Mouse (Mus musculus): ENCODE results near the gene Ddias.
"Not testable (repeated sequence)": the region's sequence is repeated elsewhere in the genome, so short reads cannot be mapped to it uniquely, and the experiment has no call there.

Ddias gene

DNA sequence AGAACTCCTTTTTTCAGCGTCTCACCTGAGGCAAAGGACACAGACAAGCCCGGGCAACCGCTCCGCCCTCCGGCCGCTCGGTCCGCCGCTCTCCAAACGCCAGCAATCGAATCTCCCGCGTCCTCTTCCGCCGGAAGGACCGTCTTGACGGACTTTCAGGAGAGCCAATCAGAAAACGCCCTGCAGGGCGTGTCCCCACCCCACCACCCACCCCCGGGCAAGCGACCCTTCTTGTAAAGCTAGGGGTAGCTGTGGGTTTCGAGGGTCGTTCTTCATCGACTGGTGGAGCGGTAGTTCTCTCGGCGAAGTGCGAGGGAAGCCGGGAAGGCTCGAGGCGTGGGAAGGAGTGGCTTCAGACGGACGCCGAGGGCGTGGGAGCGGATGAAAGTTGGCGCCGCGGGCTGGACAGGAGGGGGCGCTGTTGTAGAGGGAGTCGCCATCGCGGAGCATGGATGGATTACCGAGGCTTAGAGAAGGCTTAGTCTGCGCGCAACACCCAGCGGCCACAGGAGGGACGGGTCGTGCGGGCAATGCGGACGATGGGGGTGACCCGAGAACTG is at the start of gene Ddias, which contains the start of gene Prcp:
Gene Ddias (minus strand): TSS at position 132 of the 560 bp plus-strand sequence.
Gene Prcp (plus strand): TSS at position 355 of the 560 bp plus-strand sequence.
- peak; percentile 88 to 91 for DNase-seq (ENCODE audit: low spot score in 2 of 2)

DNA sequence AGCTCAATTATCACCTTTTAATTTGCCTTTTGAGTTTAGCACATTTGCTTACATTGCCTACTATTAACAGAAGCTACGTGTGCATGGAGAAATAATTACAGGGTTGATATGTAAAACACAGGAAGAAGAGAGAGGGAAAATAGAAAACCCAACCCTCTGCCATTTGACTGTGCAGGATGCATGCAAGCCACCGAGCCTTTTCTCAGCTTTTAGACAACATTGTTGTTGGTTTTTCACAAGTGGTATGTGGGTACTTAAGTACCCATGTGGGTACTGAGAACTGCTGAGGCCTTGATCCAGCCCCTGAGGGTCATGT is 46.8 kb upstream of the Ddias start:
- no peak for DNase-seq (ENCODE audit: low spot score in 2 of 2)

DNA sequence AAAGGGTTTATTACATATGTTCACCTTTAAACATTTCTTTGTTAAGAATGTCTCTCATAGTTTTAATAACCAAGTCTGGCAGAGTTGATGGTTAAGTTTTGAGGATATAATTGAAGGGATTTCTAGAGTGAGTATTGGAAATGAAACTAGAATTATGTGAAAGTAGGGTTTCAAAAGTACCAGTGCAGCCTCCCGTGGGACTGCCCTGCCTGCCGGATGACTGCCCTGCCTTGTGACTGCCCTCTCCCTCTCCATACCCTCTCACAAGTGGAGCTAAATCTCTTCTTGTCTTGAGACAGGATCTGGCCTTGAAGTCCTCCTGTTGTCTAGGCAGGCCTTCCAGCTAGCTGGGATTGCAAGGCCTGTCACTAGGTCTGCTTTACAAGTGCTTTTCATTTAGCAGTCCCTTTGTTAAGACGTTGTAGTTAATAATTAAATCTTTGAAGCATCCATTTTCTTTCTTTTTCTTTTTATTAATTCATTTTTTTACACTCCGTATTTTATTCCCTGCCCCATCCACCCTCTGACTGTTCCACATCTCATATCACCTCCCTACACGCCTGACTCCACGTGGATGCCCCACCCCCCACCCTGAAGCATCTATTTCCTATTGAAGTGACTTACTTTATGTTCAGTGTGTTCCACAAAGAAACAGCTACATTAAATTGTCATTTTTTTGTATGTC is 46.3 kb upstream of the Ddias start:
- no peak for DNase-seq (ENCODE audit: low spot score in 2 of 2)

DNA sequence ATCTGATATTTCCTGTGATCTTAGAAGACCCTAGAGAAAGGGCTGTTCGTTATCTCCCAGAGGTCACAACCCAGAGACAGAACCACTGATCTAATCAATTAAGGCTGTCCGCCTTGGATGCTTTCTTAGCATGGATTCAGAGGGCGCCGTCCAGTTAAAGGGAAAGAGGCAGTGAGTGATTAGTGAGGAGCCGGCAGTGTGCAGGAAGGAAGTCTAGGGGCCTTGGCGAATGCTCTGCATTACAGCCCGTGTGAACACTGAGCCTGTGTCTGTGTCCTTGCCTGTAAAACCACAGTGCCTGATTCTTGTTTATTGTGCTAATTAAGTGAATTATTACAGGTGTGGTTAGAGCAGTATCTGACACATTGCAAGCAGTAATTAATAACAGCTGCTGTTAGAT is 30.2 kb upstream of the Ddias start:
- not testable (repeated sequence) for DNase-seq (ENCODE audit: low spot score in 2 of 2)

DNA sequence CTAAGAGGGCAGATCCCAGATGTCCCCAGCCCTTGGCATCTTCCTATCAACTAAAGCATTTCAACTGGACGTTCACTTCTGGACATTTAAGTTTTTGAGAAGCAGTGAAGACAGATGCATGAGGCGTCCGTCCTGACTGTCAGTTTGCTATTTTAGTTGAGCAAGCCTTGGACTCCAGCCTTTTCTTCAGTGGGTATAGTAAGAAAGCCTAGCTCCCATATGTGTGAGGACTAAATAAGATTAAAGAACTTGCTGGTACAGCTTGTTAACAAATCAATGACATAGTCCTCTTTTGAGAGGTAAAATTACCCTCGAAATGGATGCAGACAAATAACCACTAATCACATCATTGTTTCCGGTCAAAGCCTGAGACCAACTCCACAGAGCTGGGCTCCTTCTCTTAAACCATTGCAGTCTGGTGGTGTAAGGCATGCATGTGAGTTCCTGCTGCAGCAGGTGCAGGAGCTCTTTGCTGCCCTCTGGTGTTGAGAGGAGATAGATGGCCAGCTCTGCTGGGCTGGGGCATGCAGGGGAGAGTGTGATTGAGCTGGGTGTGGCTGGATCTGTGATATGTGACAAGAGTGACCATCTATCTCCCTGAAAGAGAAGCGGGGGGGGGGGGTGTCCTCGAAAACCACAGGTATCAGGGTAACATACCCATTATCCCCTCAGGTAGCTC is 29.5 kb upstream of the Ddias start:
- peak; percentile 60 to 69 for DNase-seq (ENCODE audit: low spot score in 2 of 2)

DNA sequence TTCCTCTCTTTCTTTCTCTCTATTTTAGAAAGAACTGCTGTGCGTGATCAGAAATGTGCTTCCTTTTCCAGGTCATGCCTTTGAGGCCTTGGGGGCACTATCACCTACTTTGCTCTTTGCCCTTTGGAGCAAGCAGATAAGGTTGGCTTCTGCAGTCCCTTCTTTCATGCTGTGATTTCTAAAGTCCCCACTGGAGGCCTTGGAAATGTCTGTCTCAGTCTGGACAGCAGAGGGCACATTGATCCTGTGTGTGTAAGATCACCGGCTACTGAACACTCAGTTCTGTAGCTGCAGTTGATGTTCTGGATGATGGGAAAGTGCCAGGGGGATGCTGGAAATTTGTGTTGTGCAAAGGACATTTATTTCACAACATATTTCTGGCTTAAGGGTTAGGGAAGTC is 23.0 kb upstream of the Ddias start:
- no peak for DNase-seq (ENCODE audit: low spot score in 2 of 2)

DNA sequence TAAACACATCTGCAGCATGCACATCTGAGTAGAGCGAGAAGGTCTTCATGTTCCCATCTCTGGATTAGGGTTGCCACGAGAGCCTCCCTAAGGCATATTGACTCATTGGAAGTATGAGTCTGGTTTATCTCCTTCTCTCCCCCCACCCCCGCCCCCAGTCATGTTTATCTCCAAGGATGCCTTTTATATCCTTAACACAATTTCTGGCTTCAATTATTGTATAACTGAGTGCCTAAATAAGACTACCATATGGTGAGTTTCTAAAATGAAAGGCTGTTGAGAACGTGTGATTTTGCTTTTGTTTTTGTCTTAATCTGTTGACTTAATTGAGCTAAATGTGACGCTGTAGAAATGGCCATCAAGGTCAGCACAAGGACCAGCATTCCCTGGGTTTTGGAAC is 22.0 kb upstream of the Ddias start:
- DNase-seq (ENCODE audit: low spot score in 2 of 2), result no peak

DNA sequence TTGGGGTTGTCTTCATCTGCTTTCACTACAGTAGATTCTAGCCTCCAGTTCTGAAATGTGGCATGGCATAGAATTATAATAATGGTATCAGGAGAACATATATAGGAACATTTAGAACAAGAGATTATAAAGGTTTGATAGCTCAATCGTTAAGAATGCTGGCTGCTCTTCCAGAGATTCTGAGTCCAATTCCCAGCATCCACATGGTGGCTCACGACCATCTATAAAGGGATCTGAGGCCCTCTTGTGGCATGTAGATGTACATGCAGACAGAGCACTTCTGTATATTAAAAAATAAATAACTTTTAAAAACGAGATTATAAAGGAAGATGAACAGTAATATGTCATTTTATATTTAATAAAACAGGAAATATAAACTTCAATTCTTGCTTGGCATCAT is 19.4 kb upstream of the Ddias start:
- DNase-seq (ENCODE audit: low spot score in 2 of 2), result no peak

DNA sequence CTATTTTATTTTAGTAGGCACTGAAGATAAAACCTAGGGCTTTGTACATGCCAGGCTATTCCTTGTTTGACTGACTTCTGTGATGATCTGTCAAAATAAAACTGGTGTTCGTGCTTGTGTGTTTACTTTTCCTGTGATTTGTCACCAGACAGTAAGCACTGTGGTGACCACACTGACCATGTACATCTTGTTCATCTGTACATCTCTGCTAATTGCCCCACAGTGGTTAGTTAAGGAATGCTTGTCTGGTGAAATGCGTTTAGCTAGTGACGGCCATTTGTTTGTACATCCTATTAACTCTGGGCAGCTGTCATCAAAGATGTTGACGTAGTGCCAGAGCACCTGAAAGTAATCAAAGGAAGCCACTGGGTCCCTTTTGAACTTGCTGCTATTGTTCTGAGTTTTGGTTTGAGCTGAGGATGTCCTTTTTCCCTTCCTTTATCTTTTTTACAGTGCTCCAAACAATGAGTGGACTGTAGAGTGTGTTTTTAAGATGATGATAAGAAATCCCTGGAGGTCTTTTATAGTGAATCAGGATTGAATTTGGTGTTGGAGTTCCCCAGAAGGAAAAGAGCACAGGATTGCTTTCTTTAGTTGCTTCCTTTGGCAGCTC is 16.7 kb upstream of the Ddias start:
- no peak for DNase-seq (ENCODE audit: low spot score in 2 of 2)

DNA sequence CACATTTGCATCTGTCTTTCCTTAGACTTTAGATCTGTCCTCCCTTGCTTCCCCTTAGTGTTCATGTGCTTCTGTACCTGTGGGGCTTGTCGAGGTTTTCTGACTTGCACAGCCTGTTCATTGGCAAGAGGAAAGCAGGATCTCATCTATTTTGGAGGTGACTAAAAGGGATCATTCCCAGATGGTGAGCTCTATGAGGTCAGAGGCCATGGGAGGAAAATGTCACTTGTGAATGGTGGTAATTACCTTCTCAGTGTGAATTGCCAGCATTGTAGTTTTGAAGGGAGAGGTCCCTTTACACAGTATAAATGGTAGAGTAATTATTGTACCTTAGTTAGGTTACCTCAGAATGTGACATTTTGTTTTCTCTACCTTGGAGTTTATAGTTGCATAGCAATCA is 16.2 kb upstream of the Ddias start:
- DNase-seq (ENCODE audit: low spot score in 2 of 2), result no peak

DNA sequence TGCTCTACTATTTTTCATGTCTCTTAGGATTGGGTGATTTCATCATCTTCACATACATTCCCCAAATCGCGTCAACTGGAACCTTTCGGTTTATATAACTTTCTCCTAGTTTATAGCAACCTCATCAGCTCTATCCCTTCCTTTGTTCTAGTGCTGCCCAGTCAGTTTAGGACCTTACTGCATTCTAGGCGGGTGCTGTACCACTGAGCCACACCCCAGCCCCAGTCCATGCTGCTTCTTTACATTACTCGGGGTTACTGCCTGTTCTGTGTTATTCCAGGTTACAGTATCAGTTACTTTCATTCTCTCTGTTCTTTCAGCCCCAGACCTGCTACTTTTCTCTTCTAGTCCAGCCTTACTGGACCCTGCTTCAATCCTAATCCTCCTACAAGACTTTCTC is 13.2 kb upstream of the Ddias start:
- DNase-seq (ENCODE audit: low spot score in 2 of 2), result no peak

DNA sequence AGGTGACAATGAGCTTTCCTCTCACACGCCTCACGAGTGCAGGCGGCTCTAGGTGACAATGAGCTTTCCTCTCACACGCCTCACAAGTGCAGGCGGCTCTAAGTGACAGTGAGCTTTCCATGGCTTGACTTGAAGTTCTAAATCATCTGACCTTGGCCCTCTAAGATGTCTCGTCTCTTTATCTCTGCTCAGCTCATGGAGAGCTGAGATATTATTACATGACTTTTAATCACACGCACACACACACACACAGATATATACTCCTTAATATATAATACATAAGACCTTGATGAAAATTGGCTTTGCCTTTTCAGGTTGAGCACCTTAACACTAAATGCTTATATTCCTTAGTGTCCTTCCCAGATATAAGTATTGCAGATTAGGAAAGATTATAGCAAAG is 12.8 kb upstream of the Ddias start:
- no peak for DNase-seq (ENCODE audit: low spot score in 2 of 2)

DNA sequence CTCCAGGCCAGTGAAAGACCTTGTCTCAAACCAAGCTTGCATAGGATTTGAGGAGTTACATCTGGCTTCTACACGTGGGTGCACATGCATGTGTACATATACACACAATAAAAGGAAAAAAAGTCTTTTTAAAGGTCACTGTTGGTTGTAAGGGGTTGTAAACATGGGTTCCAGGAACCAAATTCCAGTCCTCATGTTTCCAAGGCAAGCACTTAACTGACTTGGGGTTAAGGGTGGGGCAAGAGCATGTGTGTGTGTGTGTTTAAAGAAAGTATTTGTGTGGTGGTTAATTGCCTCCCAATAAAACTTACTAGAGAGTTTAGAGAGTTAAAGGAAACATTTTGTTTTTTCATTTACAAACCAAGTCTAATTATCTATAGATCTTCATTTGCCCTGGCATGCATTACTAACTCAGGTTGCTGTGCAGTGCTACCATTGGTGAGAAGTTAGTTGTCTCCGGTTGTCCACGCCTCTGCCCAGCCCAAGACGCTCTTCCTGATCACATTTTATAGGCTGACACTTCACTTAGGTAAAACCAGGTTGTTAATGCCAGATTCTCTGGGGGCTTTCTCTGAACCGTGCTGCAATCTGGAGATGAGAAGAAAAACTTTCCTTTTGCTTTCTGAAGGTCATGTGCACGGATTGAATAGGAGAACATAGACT is 11.1 kb upstream of the Ddias start:
- no peak for DNase-seq (ENCODE audit: low spot score in 2 of 2)

DNA sequence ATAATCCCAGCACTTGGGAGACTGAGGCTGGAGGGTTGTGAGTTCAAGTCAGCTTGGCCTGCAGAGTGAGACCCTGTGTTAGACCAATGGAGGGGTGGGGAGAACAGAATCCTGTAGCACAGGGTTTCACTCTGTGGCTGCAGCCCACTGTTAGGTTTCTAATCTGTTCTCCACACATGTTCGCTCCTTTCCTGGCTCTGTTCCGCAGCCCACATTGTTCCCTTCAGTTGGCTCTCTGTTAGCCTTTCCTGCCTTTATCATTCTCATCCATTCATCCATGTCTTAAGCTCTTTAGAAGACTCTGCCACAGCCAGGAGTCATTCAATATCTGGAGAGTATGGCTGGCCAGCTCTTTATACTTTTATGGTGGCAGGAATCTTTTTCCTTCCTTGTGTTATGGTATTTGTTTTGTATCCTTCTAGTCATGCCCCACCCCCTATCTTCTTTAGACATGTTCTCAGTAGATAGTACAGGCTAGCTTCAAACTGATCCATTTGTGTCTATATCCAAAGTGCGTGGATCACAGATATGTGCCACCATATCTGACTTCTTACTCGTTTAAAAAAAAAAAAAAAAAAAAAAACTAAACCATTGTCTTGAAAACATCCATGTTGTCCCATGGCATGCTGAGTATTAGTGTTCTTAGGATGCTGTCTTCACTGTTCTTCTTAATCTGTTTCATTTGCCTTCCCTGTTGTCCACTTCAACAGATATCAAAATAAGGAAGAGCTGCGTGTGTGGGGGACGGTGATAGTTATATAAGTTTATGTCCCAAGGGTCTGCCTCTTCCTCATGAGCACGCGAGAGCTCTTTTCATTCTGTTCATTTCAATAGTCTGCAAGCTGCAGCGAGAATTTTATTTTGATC is 10.0 kb upstream of the Ddias start:
- no peak for DNase-seq (ENCODE audit: low spot score in 2 of 2)

DNA sequence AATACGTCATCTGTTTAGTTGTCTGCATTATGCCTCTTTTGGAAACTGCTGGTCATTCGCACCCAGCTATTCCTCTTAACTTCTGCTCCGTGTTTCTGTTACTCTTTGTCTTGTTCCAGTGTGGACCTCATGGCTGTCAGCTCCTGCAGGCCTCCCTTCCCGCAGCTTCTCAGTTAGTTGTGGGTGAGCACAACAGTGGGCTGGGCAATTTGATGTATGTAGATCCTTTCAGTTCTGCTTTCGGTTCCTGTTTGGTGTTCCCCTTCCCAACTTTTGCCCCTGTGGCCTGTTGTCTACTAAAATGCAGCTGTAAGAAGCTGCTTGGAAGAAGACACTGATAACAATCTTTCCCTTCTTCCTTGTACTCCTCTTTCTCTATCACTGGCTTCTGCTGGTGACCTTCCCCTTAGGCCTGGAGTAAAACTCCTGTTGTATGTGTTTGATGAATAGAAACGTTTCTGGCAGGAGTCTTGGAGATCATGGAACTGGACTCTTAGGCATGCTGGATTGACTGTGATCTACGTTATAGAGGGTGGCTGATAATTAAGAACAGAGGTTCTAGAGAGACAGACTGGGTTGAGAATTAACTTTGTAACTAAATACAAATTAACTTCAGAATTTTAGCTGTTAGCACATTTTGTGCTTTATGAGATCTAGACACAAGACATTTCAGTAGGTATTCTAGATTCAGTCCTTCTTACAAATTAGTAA is 4.7 kb upstream of the Ddias start:
- DNase-seq (ENCODE audit: low spot score in 2 of 2), result peak; percentile 69 to 71

DNA sequence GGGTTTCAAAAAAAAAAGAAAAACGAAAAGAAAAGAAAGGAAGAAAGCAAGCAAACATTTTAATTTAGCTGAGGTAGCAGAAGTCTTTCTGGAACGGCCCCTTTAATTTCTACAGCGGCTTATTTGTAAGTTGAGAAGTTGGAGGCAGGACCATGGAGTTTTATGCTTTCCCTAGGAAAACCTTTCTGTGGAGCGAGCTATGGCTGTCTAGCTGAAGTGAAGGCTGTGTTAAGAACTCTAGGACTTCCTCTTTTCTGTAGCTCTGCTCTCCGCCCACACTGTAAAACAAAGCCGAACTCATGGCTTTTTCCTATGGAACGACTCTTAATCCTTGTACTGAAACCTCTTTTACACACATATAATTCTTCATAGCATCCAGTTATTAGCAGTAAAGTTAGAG is 2.5 kb upstream of the Ddias start:
- peak; percentile 12 to 23 for DNase-seq (ENCODE audit: low spot score in 2 of 2)

DNA sequence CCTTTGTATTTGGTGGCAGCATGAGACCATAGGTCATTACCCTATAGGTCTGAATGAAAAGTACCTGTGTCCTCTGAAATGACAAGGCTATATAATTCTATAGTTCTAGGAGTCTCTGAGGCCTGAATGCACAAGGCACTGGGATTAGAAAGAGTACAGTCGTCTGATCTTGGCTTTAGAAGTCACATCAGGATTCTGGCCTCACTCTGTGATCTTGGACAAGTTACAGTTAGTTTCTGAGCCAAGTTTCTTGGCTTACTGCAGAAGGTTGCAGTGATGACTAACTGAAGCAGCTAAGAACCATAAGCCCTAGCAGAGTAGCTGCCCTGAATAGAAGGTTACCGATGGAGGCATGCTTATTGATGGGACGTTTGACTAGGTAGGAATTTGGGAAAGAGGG is 2.0 kb upstream of the Ddias start:
- no peak for DNase-seq (ENCODE audit: low spot score in 2 of 2)

DNA sequence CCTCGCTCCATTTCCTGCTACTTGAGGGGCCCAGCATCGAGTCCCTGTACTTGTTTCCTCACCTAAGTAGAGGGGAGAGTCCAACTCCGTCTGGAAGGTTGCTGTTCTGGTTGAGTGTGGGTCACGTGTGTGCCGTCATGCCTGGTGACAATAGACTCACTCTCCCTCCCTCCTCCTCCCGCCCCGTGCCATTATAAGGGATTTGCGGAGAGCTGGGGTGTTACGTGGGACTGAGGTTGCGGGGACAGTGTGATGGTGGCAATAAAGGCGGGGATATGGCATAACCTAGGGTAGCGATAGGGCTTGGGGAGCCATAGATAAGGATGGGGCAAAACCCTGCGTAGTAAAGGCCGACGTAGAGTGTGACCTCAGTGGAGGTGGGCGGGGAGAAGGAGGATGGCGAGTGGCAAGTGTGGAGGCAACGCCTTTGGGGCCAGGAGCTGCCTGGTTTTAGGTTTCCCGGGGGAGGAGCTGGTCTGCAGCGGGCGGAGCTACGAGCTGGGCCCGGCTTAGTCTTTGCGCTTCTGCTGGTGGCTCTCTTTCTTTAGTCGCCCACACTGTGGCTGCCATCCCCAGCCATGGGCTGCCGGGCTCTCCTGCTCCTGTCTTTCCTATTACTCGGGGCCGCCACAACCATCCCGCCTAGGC is 838 bp upstream of the Ddias start:
- peak; percentile 95 to 96 for DNase-seq (ENCODE audit: low spot score in 2 of 2)

DNA sequence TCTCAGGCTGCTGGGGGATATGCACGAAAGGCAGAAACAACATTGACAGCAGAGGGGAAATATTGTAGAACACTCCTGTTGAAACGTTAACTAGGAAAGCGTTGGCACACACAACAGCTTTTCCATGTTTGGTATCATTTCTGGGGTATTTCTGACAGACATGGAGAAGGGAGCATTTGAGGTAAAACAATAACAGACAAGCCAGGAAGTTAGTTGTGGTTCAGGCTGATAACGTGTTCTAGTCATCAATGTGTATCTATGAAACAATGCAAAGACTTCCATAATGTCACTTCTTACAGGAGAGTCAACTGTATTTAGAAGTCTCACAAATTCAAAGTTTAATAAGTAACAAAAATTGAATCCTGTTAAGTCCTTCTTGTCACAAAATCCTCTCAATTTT is 2.5 kb downstream of the Ddias start:
- DNase-seq (ENCODE audit: low spot score in 2 of 2), result no peak

DNA sequence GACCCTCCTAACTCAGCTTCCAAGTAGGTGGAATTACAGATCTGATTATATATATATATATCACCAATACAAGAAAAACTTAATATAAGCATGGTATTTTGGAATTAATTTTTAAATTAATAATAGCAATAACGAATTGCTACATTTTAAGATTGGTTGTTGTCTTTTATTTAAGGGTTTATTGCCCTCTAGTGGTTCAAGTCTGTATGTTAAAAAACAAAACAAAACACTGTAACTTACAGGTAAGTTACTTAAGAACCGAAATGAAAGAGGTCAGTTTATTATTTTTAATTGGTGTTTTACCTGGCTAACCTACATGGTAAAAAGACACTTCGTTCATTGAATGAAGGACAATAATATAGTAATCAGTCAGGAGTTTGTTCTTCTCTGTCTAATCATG is 3.9 kb downstream of the Ddias start:
- no peak for DNase-seq (ENCODE audit: low spot score in 2 of 2)

All from spleen, postnatal 36 days (tissue).